Mouse (Mus musculus) C2C12 (cell line): ENCODE results near the gene Cyp2g1. TPM values are rescaled to one million over a fixed set of nuclear protein-coding genes. Genes with fewer than 3 reads are reported as not detected.

ENCODE experiments used
- polyA plus RNA-seq: library from polyadenylated mRNA; unstranded; fragments of >200 nt; fragmentation: generic; extraction: Trizol; gene quantifications from one replicate; pipeline ENCODE4 v1.2.1, GENCODE M21; 2012; ENCODE audit warnings: missing spikeins

Cyp2g1 gene
- polyA plus RNA-seq, 1 experiment: not detected

Other genes with a start within 250 kb of the Cyp2g1 start
- not detected for gene Vmn1r185, start 190.4 kb upstream of the Cyp2g1 start, polyA plus RNA-seq
- gene Cyp2b23, start 122.5 kb upstream of the Cyp2g1 start, polyA plus RNA-seq: not detected
- gene Cyp2b19, start 51.8 kb upstream of the Cyp2g1 start, polyA plus RNA-seq: not detected
- gene Cyp2a5, start 26.4 kb downstream of the Cyp2g1 start, polyA plus RNA-seq: not detected
- gene Cyp2a22, start 130.5 kb downstream of the Cyp2g1 start, polyA plus RNA-seq: not detected
- gene Cyp2a12, start 220.2 kb downstream of the Cyp2g1 start, polyA plus RNA-seq: not detected